8 mouse cellular contexts compared by ENCODE assay signal in the genomic region with DNA sequence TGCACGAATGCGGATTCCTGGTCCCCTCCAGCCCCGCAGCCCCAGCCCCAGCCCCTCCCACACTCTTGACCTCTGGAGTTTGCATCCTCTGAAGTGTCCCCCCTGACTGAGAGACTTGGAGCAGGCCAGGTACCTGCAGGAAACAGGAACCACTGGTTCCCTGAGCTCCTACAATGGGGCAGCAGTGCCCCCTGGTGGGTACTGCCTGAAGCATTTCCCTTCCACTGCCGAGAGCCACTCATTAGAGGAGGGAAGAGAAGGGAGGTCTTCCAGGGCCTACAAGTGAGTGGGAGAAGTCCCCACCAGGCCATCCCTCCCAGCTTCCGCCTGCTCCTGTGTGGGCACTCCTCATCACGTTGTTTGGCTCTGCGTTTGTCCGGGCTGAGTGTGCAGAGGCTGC. TPM values are rescaled to one million over a fixed set of nuclear protein-coding genes. Genes with fewer than 3 reads are reported as not detected.
DNase-seq lines count a peak whose midpoint lies in the region; ATAC-seq and TF ChIP-seq lines count a peak whose summit lies in the region.

No protein-coding gene starts in this region.

- ATAC-seq in Patski, result peak; percentile 42
- peak; percentile 78 for ATAC-seq in frontal cortex, adult (ENCODE audit: low TSS enrichment)
- peak; percentile 69 for ATAC-seq in hindbrain, embryonic 13.5 days (ENCODE audit: low FRiP score)

- in situ Hi-C loops in Patski (cut with MboI; ENCODE audit: low pct_unique_long_range_greater_than_20kb), result loop anchor here (5.0 kb wide), 1 partner anchor 351 kb away; no protein-coding TSS in a partner anchor

- H3K9ac ChIP-seq in hindbrain, embryonic 13.5 days, result peak overlapping the region; percentile 49; the same call in 1 of the 2 replicates

- H3K4me3 ChIP-seq in hindbrain, embryonic 13.5 days, result no peak overlapping the region

- no peaks in the 10 kb centered on the region for H3K27me3 ChIP-seq in Patski
- H3K27me3 ChIP-seq in hindbrain, embryonic 13.5 days, result peaks cover 17% of the 10 kb centered on the region; the same call in 1 of the 2 replicates

- no peaks in the 10 kb centered on the region for H3K36me3 ChIP-seq in hindbrain, embryonic 13.5 days

- H3K4me1 ChIP-seq in hindbrain, embryonic 13.5 days (replicated peaks), result peaks cover 9% of the 10 kb centered on the region

- H3K4me2 ChIP-seq in hindbrain, embryonic 13.5 days, result no peak overlapping the region

- POLR2A ChIA-PET in Patski (lab: Charles Lee), result interaction anchor here (1.2 to 1.4 kb wide), 2 partner anchors 204 to 220 kb away, joined by 3 read pairs; no protein-coding TSS in a partner anchor

- CTCF ChIA-PET in Patski (lab: Charles Lee), result interaction anchor here (0.8 to 15.8 kb wide), 14 partner anchors 11 to 392 kb away, joined by 3 to 236 read pairs (median 4); a partner anchor contains a TSS

- no peaks in the 10 kb centered on the region for H3K9me3 ChIP-seq in hindbrain, embryonic 13.5 days

- 11% methylated on average over 8 of the region's 8 CpGs for WGBS in hindbrain, embryonic 13.5 days

- no peak overlapping the region for H3K27ac ChIP-seq in hindbrain, embryonic 13.5 days

- no peak for DNase-seq in Patski (ENCODE audit: low read depth, low spot score)
- peak; percentile 86 for DNase-seq in cerebellum, adult 9-10 months
- DNase-seq in layer of hippocampus, postnatal 25 days (ENCODE audit: extremely low spot score in 1 of 2, low spot score in 1 of 2), result peak; percentile 82 to 91
- DNase-seq in lung, postnatal 36 days, result peak; percentile 84
- DNase-seq in right cerebral cortex, adult 18-20 months, result peak; percentile 62
- DNase-seq in urinary bladder, adult 2 months (ENCODE audit: low spot score), result peak; percentile 65

- TF ChIP-seq CTCF in Patski (IDR thresholded peaks at IDR 0.05), result no peak

RNA-seq across cellular contexts. Expression of a gene that starts 44.5 kb away (rescaled TPM):
- polyA plus RNA-seq in Patski (2021), result 63.2 TPM
- 19.8 and 23.7 TPM in 2 replicates for polyA plus RNA-seq in hindbrain, embryonic 13.5 days (2015; fragmentation: Nextera tagmentation; extraction: Ambion mirVana)
- total RNA-seq in layer of hippocampus, postnatal 25 days (2021), result 10 to 100 TPM; 22.0 to 23.8 TPM
- polyA plus RNA-seq in urinary bladder, adult 2 months (2012; rRNA removed), result 95.1 and 96.4 TPM in 2 replicates
